Mouse (Mus musculus): ENCODE data around the gene Rab20.

DNA sequence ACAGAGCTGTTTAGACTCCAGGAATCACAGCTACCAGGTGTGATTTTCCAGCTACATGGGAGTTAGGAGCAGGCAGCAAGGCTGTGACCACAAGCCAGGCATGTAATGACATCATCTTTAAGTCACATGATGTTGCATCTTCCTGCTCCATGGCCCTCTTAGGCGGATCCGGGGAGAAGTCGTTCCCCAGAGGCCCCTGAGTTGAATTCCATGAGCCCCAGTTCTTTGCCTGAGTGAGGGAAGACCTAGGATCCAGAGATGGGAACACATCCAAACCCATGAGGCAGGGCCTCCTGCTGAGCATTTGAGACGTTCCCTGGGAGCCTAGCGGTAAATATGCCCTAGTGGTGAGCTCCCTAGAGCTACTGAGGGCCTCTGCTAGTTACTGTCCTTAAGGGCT, 66.1 kb downstream of the Rab20 start:
- TF ChIP-seq POLR2A (IDR thresholded peaks at IDR 0.05; ENCODE audit: borderline replicate concordance, low read depth, low read length) = no peak
- no peak for TF ChIP-seq CTCF (IDR thresholded peaks at IDR 0.05; ENCODE audit: low read depth, low read length)
